Mouse (Mus musculus): ENCODE data around the gene Higd1b.

- TF ChIP-seq CTCF (IDR thresholded peaks at IDR 0.05; ENCODE audit: control insufficient read depth, insufficient read depth, insufficient read length) (no peak), FOSL1 (IDR thresholded peaks at IDR 0.05; ENCODE audit: insufficient read depth, low read length, poor library complexity, severe bottlenecking) (no peak), MAX (IDR thresholded peaks at IDR 0.05) (no peak), MYOG (IDR thresholded peaks at IDR 0.05; ENCODE audit: control insufficient read depth, extremely low read depth, insufficient read length) (no peak), USF1 (IDR thresholded peaks at IDR 0.05; ENCODE audit: low read depth) (no peak), CEBPB (IDR thresholded peaks at IDR 0.05; ENCODE audit: low read depth) (no peak)
Measured at GRCm38 (mm10) chr11:102837385-102837784, 1.7 kb downstream of the Higd1b start.

Measured in C2C12 (cell line).